Mouse (Mus musculus) midbrain, embryonic 11.5 days (tissue): ENCODE measurements around the gene Gfra1. TPM values are rescaled to one million over a fixed set of nuclear protein-coding genes. Genes with fewer than 3 reads are reported as not detected.

Source experiments
- ATAC-seq: fragments of 200-750 bp; cut with Nextera tagmentation; 2 replicates; pipeline ENCODE4 v1.8.0; 2017; ENCODE audit warnings: moderate TSS enrichment, moderate library complexity; ENCODE audit not compliant: low FRiP score
- DNase-seq: peaks from one replicate; pipeline ENCODE4 v3.0.0; 2015; ENCODE audit warnings: low spot score; ENCODE audit errors: missing footprints
- H3K27ac ChIP-seq: fragments of 300-500 bp; sonication (generic); 2 replicates; pipeline ENCODE4 v1.5.1; 2014; ENCODE audit warnings: low read depth, low read length
- H3K27me3 ChIP-seq: fragments of 300-500 bp; sonication (generic); 2 replicates; pipeline ENCODE4 v1.6.1; 2014; ENCODE audit warnings: mild to moderate bottlenecking, low read length, moderate library complexity, mixed read lengths; ENCODE audit not compliant: control insufficient read depth, insufficient read depth
- H3K36me3 ChIP-seq: fragments of 300-500 bp; sonication (generic); 2 replicates; pipeline ENCODE4 v1.6.1; 2014; ENCODE audit warnings: mild to moderate bottlenecking, low read length, moderate library complexity, mixed read lengths; ENCODE audit not compliant: control insufficient read depth, insufficient read depth
- H3K4me1 ChIP-seq: fragments of 300-500 bp; sonication (generic); 2 replicates; pipeline ENCODE4 v1.6.1; 2014; ENCODE audit warnings: low read length; ENCODE audit not compliant: control insufficient read depth, insufficient read depth
- H3K4me2 ChIP-seq: fragments of 300-500 bp; sonication (generic); 2 replicates; pipeline ENCODE4 v1.6.1; 2014; ENCODE audit warnings: mild to moderate bottlenecking, moderate library complexity
- H3K4me3 ChIP-seq: fragments of 300-500 bp; sonication (generic); 2 replicates; pipeline ENCODE4 v1.5.1; 2014; ENCODE audit warnings: low read depth, low read length
- H3K9ac ChIP-seq: fragments of 300-500 bp; sonication (generic); 2 replicates; pipeline ENCODE4 v1.6.1; 2014; ENCODE audit warnings: low read length
- H3K9me3 ChIP-seq: fragments of 300-500 bp; sonication (generic); 2 replicates; pipeline ENCODE4 v1.6.1; 2016; ENCODE audit warnings: low read length; ENCODE audit not compliant: control insufficient read depth
- WGBS: fragments of 180-500 bp; shearing (Covaris S2); extraction: QIAGEN DNeasy Blood & Tissue Kit; methylation state at CpG from one replicate; pipeline ENCODE4 v1.1.7; 2014; 5-methylcytosine and 5-hydroxymethylcytosine counted together
- polyA plus RNA-seq: library from polyadenylated mRNA; unstranded; fragments of >200 nt; fragmentation: Nextera tagmentation; extraction: Ambion mirVana; gene quantifications from 2 replicates; pipeline ENCODE4 v1.2.1, GENCODE M21; 2014

Gene Gfra1
- polyA plus RNA-seq, 1 experiment from 2014 or later: 26.7 TPM

GRCm38 (mm10) chr19:58275281-58275680, 180.4 kb downstream of the Gfra1 start:
- 86% methylated on average over 9 of the region's 9 CpGs for WGBS
- no peak for ATAC-seq

GRCm38 (mm10) chr19:58271815-58272214, 183.9 kb downstream of the Gfra1 start:
- Histone ChIP-seq H3K4me2 (no peak overlapping the region), H3K9me3 (no peaks in the 10 kb centered on the region), H3K9ac (no peak overlapping the region), H3K36me3 (no peaks in the 10 kb centered on the region), H3K4me3 (no peak overlapping the region), H3K27me3 (no peaks in the 10 kb centered on the region), H3K4me1 (no peaks in the 10 kb centered on the region), H3K27ac (no peak overlapping the region)
- DNase-seq: no peak
- no peak for ATAC-seq
- WGBS: 88% methylated on average over 8 of the region's 8 CpGs

More at GRCm38 (mm10) chr19:58275281-58275680, 180.4 kb downstream of the Gfra1 start:
- H3K4me3 ChIP-seq: no peak overlapping the region
- H3K4me1 ChIP-seq: no peaks in the 10 kb centered on the region
- H3K9ac ChIP-seq: no peak overlapping the region
- no peak overlapping the region for H3K4me2 ChIP-seq
- H3K9me3 ChIP-seq: no peaks in the 10 kb centered on the region
- no peak overlapping the region for H3K27ac ChIP-seq
- H3K27me3 ChIP-seq: no peaks in the 10 kb centered on the region
- DNase-seq: no peak
- H3K36me3 ChIP-seq: no peaks in the 10 kb centered on the region

- 88% methylated on average over 5 of the region's 5 CpGs for WGBS
- H3K27ac ChIP-seq: no peak overlapping the region
- H3K4me3 ChIP-seq: no peak overlapping the region
- H3K4me2 ChIP-seq: no peak overlapping the region
- no peak for DNase-seq
- H3K27me3 ChIP-seq: no peaks in the 10 kb centered on the region
- H3K36me3 ChIP-seq: no peaks in the 10 kb centered on the region
- H3K4me1 ChIP-seq: no peaks in the 10 kb centered on the region
- H3K9me3 ChIP-seq: no peaks in the 10 kb centered on the region
- no peak for ATAC-seq
- H3K9ac ChIP-seq: no peak overlapping the region
These were observed 184.9 kb downstream of the Gfra1 start for GRCm38 (mm10) chr19:58270778-58271177.

- Histone ChIP-seq H3K4me3 (no peak overlapping the region), H3K27me3 (no peaks in the 10 kb centered on the region), H3K27ac (no peak overlapping the region), H3K9me3 (no peaks in the 10 kb centered on the region), H3K4me2 (no peak overlapping the region), H3K9ac (no peak overlapping the region), H3K36me3 (no peaks in the 10 kb centered on the region), H3K4me1 (no peaks in the 10 kb centered on the region)
- DNase-seq (no peak), ATAC-seq (no peak)
- whole genome bisulfite sequencing: 70% methylated on average over 4 of the region's 4 CpGs
These were observed 187.2 kb downstream of the Gfra1 start for GRCm38 (mm10) chr19:58268476-58268875.

GRCm38 (mm10) chr19:58266600-58266999, 189.1 kb downstream of the Gfra1 start:
- 60% methylated on average over 7 of the region's 7 CpGs for WGBS
- no peaks in the 10 kb centered on the region for H3K36me3 ChIP-seq
- H3K4me3 ChIP-seq: no peak overlapping the region
- no peak overlapping the region for H3K4me2 ChIP-seq
- no peaks in the 10 kb centered on the region for H3K27me3 ChIP-seq
- H3K9me3 ChIP-seq: no peaks in the 10 kb centered on the region
- no peak overlapping the region for H3K9ac ChIP-seq
- ATAC-seq: no peak
- no peak for DNase-seq
- H3K27ac ChIP-seq: no peak overlapping the region
- no peaks in the 10 kb centered on the region for H3K4me1 ChIP-seq

GRCm38 (mm10) chr19:58260934-58261333, 194.8 kb downstream of the Gfra1 start:
- Histone ChIP-seq H3K9me3 (no peaks in the 10 kb centered on the region), H3K4me1 (no peaks in the 10 kb centered on the region), H3K36me3 (no peaks in the 10 kb centered on the region), H3K27me3 (no peaks in the 10 kb centered on the region), H3K9ac (no peak overlapping the region), H3K27ac (no peak overlapping the region), H3K4me3 (no peak overlapping the region), H3K4me2 (no peak overlapping the region)
- no peak for ATAC-seq
- 85% methylated on average over 8 of the region's 8 CpGs for WGBS
- no peak for DNase-seq

GRCm38 (mm10) chr19:58259250-58259649, 196.5 kb downstream of the Gfra1 start:
- WGBS: 69% methylated on average over 2 of the region's 2 CpGs
- Histone ChIP-seq H3K27me3 (no peaks in the 10 kb centered on the region), H3K27ac (no peak overlapping the region), H3K9ac (no peak overlapping the region), H3K4me2 (no peak overlapping the region), H3K9me3 (no peaks in the 10 kb centered on the region), H3K36me3 (no peaks in the 10 kb centered on the region), H3K4me3 (no peak overlapping the region), H3K4me1 (no peaks in the 10 kb centered on the region)
- DNase-seq (no peak), ATAC-seq (no peak)

- DNase-seq: no peak
- no peak overlapping the region for H3K4me3 ChIP-seq
- no peak overlapping the region for H3K4me2 ChIP-seq
- H3K9ac ChIP-seq: no peak overlapping the region
- H3K4me1 ChIP-seq: no peaks in the 10 kb centered on the region
- 85% methylated on average over 3 of the region's 3 CpGs for WGBS
- no peaks in the 10 kb centered on the region for H3K9me3 ChIP-seq
- no peak for ATAC-seq
- H3K27me3 ChIP-seq: peaks cover 2% of the 10 kb centered on the region; the same call in 1 of the 2 replicates
- H3K36me3 ChIP-seq: no peaks in the 10 kb centered on the region
- no peak overlapping the region for H3K27ac ChIP-seq
These were observed 199.2 kb downstream of the Gfra1 start for GRCm38 (mm10) chr19:58256485-58256884.

GRCm38 (mm10) chr19:58255394-58255793, 200.3 kb downstream of the Gfra1 start:
- Histone ChIP-seq H3K27me3 (peaks cover 2% of the 10 kb centered on the region; the same call in 1 of the 2 replicates), H3K27ac (no peak overlapping the region), H3K4me2 (no peak overlapping the region), H3K4me3 (no peak overlapping the region), H3K9me3 (no peaks in the 10 kb centered on the region), H3K36me3 (no peaks in the 10 kb centered on the region), H3K4me1 (no peaks in the 10 kb centered on the region; the same call in 1 of the 2 replicates), H3K9ac (no peak overlapping the region)
- 85% methylated on average over 7 of the region's 7 CpGs for WGBS
- ATAC-seq (no peak), DNase-seq (no peak)
